Mouse (Mus musculus): ENCODE measurements around the gene Iffo1.
A peak's percentile ranks its signal among the peaks of the same experiment; 100 is the strongest.

DNA sequence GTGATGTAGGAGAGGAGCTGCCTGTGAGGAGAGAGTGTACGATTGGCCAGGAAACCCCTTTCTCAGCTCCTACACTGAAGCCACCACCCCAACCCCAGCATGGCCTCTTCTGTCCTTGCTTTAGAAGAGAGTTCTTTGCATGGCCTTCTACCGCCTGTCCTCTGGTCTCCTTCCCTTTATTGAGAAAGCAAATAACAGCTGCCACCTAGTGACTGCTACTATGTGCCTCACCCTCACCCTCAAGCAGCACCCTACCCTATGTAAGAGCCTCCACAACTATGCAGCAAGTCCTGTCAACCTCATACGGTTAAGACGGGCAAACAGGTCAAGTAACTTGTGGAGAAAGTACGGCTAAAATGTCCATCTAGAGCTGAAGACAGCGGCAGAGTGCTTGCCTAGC is 25.2 kb downstream of the Iffo1 start:
- peak in 1 of 2 experiments; percentile 44; a peak in 2 of 4 replicates for TF ChIP-seq CTCF (conservative IDR thresholded peaks at IDR 0.05 in 1 of 2, IDR thresholded peaks at IDR 0.05 in 1 of 2; ENCODE audit: low read depth in 2 of 2, low read length in 2 of 2)
- peak; percentile 25 for TF ChIP-seq RAD21 (IDR thresholded peaks at IDR 0.05; ENCODE audit: low read depth, low read length)
